Mouse (Mus musculus) midbrain, embryonic 14.5 days (tissue): ENCODE data around the gene Slc35f6. TPM values are rescaled to one million over a fixed set of nuclear protein-coding genes. Genes with fewer than 3 reads are reported as not detected.

Experiments used
- ATAC-seq: fragments of 200-750 bp; cut with Nextera tagmentation; 2 replicates; pipeline ENCODE4 v1.8.0; 2017; ENCODE audit warnings: moderate number of reproducible peaks, moderate library complexity; ENCODE audit not compliant: low FRiP score, low TSS enrichment
- DNase-seq: peaks from one replicate; pipeline ENCODE4 v3.0.0-alpha.2; 2015
- H3K27ac ChIP-seq: fragments of 300-500 bp; sonication (generic); replicated peaks from 2 replicates; pipeline ENCODE4 v1.5.1; 2014; ENCODE audit warnings: mild to moderate bottlenecking, low read depth, low read length, moderate library complexity
- H3K27me3 ChIP-seq: fragments of 300-500 bp; sonication (generic); 2 replicates; pipeline ENCODE4 v1.6.1; 2014; ENCODE audit warnings: low read length, control low read depth, mixed read lengths; ENCODE audit not compliant: control insufficient read depth, insufficient read depth
- H3K36me3 ChIP-seq: fragments of 300-500 bp; sonication (generic); 2 replicates; pipeline ENCODE4 v1.6.1; 2014; ENCODE audit warnings: low read length, control low read depth; ENCODE audit not compliant: control insufficient read depth, insufficient read depth
- H3K4me1 ChIP-seq: fragments of 300-500 bp; sonication (generic); 2 replicates; pipeline ENCODE4 v1.6.1; 2014; ENCODE audit warnings: mild to moderate bottlenecking, antibody characterized with exemption, low read length, control low read depth; ENCODE audit not compliant: control insufficient read depth, insufficient read depth
- H3K4me2 ChIP-seq: fragments of 300-500 bp; sonication (generic); 2 replicates; pipeline ENCODE4 v1.6.1; 2014; ENCODE audit warnings: mild to moderate bottlenecking, low read length, moderate library complexity
- H3K4me3 ChIP-seq: fragments of 300-500 bp; sonication (generic); replicated peaks from 2 replicates; pipeline ENCODE4 v1.5.1; 2014; ENCODE audit warnings: low read depth, low read length
- H3K9ac ChIP-seq: fragments of 300-500 bp; sonication (generic); replicated peaks from 2 replicates; pipeline ENCODE4 v1.6.1; 2014; ENCODE audit warnings: mild to moderate bottlenecking, low read length, moderate library complexity
- H3K9me3 ChIP-seq: fragments of 300-500 bp; sonication (generic); 2 replicates; pipeline ENCODE4 v1.6.1; 2016; ENCODE audit warnings: low read length, control low read depth, mixed read lengths; ENCODE audit not compliant: control insufficient read depth
- WGBS: fragments of 180-500 bp; shearing (Covaris S2); extraction: QIAGEN DNeasy Blood & Tissue Kit; methylation state at CpG from one replicate; pipeline ENCODE4 v1.1.7; 2014; 5-methylcytosine and 5-hydroxymethylcytosine counted together
- polyA plus RNA-seq: library from polyadenylated mRNA; unstranded; fragments of >200 nt; fragmentation: Nextera tagmentation; extraction: Ambion mirVana; gene quantifications from 2 replicates; pipeline ENCODE4 v1.2.1, GENCODE M21; 2014

Slc35f6 gene
- polyA plus RNA-seq, 1 experiment from 2014 or later: 33.9 TPM

DNA sequence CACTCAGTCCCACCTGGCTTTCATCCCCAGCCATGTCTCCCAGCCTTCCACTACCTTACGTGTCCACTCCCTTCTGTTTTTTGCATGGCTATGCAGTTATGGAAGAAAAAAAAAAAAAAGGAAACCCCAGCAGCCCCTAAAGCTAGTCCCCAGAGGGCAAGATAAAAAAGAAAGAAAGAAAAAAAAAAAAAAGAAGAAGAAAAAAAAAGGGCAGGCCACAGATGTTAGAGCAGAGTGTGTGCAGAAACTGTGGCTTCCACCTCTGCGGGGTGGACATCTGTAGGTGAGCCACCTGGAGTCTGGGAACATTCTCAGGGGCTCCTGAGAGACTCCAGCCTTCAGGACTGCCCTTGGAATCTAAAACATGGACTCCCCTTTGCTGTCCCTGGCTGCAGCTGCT lies 24.4 kb upstream of the Slc35f6 start:
- Histone ChIP-seq H3K9ac (no peak overlapping the region), H3K4me2 (no peak overlapping the region)
- 56% methylated on average over 2 of the region's 2 CpGs for WGBS

DNA sequence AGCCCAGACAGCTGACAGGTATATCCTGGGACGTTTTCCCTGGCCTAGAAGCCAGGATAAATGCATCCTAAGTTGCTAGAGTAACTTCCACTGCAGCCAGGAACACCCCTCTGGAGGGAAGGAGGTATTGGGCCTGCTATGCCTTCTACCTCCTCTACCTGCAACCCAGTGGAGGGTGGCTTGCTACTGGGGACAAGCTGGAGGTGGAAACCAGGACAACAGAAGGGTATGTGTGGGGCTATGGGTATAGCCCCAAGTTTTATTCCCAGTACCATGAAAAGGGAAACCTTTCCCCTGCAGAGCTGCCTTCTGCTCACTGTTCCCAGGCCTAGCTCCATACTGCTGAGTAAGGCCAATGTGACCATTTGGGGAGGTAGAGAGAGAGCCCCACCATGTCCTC lies 23.4 kb upstream of the Slc35f6 start:
- H3K4me1 ChIP-seq: peaks cover 13% of the 10 kb centered on the region
- 21% methylated on average over 1 of the region's 1 CpGs for whole genome bisulfite sequencing
- no peak overlapping the region for H3K4me3 ChIP-seq

More for the DNA sequence above, 24.4 kb upstream of the Slc35f6 start:
- DNase-seq: no peak
- peaks cover 13% of the 10 kb centered on the region for H3K4me1 ChIP-seq
- ATAC-seq: no peak
- peaks cover 34% of the 10 kb centered on the region for H3K27me3 ChIP-seq
- H3K27ac ChIP-seq: no peak overlapping the region
- H3K36me3 ChIP-seq: no peaks in the 10 kb centered on the region
- H3K9me3 ChIP-seq: no peaks in the 10 kb centered on the region
- H3K4me3 ChIP-seq: no peak overlapping the region

DNA sequence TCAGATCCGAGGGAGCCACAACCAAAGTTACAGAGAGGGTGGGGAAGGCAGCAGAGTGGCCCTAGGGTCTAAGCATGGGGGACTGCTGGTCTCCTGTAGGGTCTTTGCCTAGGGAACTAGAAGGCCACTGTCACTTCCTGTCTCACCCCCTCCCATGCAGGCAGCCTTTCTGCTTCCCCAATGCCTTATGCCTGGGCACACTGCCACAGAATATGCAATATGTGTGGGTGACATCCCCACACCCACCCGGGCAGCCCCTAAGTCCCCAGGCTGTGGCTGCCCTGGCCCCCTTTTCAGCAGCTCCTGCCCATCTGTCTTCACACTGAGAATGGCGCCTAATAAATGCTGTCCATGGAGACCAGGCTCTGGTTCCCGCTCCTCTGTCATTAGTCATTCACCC lies 22.8 kb upstream of the Slc35f6 start:
- Histone ChIP-seq H3K27me3 (peaks cover 34% of the 10 kb centered on the region), H3K9ac (no peak overlapping the region), H3K4me2 (no peak overlapping the region), H3K27ac (no peak overlapping the region), H3K9me3 (no peaks in the 10 kb centered on the region), H3K36me3 (no peaks in the 10 kb centered on the region), H3K4me1 (peaks cover 13% of the 10 kb centered on the region), H3K4me3 (no peak overlapping the region)
- WGBS: 61% methylated on average over 4 of the region's 4 CpGs
- ATAC-seq (no peak), DNase-seq (no peak)

More for the DNA sequence above, 23.4 kb upstream of the Slc35f6 start:
- H3K4me2 ChIP-seq: no peak overlapping the region
- no peak for ATAC-seq
- no peaks in the 10 kb centered on the region for H3K36me3 ChIP-seq
- H3K27me3 ChIP-seq: peaks cover 34% of the 10 kb centered on the region
- DNase-seq: no peak
- no peak overlapping the region for H3K27ac ChIP-seq
- no peak overlapping the region for H3K9ac ChIP-seq
- H3K9me3 ChIP-seq: no peaks in the 10 kb centered on the region

DNA sequence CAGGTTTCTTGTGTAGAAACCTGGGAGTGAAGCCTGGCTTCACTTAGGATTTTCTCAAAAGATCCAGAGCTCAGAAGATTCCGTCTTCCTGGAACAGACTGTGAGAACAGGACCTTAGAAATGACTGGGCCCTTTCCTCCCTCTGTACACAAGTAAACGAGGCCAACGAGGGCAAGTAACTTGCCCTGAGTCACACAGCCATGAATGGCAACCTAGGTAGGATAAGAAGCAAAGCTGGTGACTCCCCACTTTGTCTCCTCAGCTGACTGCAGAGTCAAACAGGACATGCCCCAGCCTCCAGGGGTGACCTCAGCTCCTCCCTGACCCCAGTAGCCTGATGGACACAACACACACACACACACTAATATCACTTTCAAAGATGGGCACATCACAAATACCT lies 22.4 kb upstream of the Slc35f6 start:
- WGBS: 81% methylated on average over 3 of the region's 3 CpGs
- peaks cover 13% of the 10 kb centered on the region for H3K4me1 ChIP-seq
- no peak overlapping the region for H3K9ac ChIP-seq
- DNase-seq: no peak
- H3K9me3 ChIP-seq: no peaks in the 10 kb centered on the region
- no peak overlapping the region for H3K4me3 ChIP-seq
- H3K27me3 ChIP-seq: peaks cover 34% of the 10 kb centered on the region
- no peak overlapping the region for H3K4me2 ChIP-seq
- H3K36me3 ChIP-seq: no peaks in the 10 kb centered on the region
- ATAC-seq: no peak
- H3K27ac ChIP-seq: no peak overlapping the region

DNA sequence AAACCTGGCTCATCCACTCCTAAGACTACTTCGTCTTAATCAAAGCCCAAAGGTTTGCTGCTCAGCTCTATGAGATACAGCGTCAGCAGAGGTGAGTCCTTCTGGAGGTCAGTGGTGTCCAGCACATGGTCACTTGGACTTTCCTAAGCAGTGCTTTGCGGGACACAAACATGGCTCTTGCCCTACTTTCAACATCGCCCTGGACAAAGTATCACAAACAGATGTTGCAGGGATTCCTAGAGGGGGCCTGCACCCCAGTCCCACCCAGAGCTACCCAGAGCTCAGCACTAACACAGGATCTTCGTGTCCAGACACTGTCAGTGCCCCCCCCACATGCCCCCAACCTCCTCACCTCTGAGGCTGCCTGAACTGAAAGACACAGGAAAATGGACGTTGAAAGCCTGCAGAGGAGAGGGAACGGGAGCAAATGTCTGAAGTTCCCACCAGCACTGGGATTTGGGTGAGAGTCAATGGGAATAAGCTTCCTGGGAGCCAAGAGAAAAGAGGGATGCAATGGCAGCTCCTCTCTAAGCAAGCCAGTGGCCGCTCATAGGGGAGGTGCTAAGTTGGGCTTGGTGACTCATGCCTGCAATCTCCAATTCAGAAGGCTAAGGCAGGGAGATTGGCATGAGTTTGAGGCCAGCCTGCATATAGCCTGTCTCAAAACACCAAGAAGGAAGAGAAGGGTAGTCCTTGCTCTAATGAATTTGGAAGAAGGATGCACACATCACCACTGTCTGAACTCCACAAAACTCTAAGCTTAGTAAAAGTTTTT lies 21.2 kb upstream of the Slc35f6 start:
- H3K27me3 ChIP-seq: peaks cover 23% of the 10 kb centered on the region

DNA sequence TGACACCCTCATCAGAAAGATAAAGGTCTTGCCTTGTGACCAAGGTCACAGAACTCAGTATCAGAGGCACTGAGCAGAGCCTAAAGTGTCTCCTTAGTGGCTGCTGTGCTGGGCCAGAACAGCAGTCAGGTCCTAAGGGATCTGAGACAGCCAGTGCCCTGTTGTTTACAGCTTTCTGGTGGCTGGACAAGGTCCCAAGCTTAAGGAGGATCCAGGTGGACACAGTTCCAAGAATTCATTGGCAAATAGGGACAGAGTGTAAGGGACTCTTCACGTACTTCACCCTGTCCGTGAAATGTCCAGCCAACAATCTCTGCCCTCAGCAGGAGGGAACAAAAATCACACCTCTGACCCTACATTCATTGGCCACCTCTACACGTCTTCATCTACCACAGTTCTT lies 19.2 kb upstream of the Slc35f6 start:
- no peak overlapping the region for H3K4me2 ChIP-seq
- ATAC-seq (no peak), DNase-seq (no peak)
- no peaks in the 10 kb centered on the region for H3K9me3 ChIP-seq
- no peaks in the 10 kb centered on the region for H3K36me3 ChIP-seq
- H3K9ac ChIP-seq: no peak overlapping the region
- H3K27me3 ChIP-seq: 0 out of 2 replicates have a peak, but pooled peaks cover 5% of the 10 kb centered on the region
- WGBS: 82% methylated on average over 3 of the region's 3 CpGs
- H3K27ac ChIP-seq: no peak overlapping the region
- H3K4me1 ChIP-seq: no peaks in the 10 kb centered on the region
- H3K4me3 ChIP-seq: no peak overlapping the region

More for the DNA sequence above, 21.2 kb upstream of the Slc35f6 start:
- no peaks in the 10 kb centered on the region for H3K36me3 ChIP-seq
- DNase-seq (no peak), ATAC-seq (no peak)
- no peak overlapping the region for H3K4me2 ChIP-seq
- no peaks in the 10 kb centered on the region for H3K9me3 ChIP-seq
- H3K27ac ChIP-seq: no peak overlapping the region
- no peak overlapping the region for H3K9ac ChIP-seq
- WGBS: 81% methylated on average over 8 of the region's 8 CpGs
- H3K4me3 ChIP-seq: no peak overlapping the region
- H3K4me1 ChIP-seq: peaks cover 13% of the 10 kb centered on the region

DNA sequence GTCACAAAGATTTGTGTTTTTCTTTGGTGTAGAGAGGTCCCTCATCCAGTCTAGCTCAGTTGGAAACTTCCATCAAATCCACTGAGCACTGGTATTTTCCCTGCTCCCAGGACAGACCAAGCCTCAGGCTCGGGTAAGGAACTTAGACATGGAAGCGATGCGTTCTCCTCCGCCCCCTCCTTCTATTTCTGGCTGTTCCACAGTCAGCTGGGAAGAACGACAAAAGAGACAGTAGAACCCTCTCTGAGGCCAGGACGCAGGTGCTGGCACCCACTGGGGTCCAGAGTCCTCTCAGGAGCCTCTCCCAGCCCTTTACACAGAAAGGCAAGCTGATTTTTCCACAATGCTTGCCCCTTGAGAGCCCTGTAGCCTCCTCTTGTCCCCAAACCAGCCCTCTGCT lies 17.3 kb upstream of the Slc35f6 start:
- no peaks in the 10 kb centered on the region for H3K36me3 ChIP-seq
- H3K4me3 ChIP-seq: no peak overlapping the region
- no peaks in the 10 kb centered on the region for H3K27me3 ChIP-seq
- no peak for DNase-seq
- H3K4me1 ChIP-seq: no peaks in the 10 kb centered on the region
- H3K4me2 ChIP-seq: no peak overlapping the region
- 79% methylated on average over 6 of the region's 6 CpGs for WGBS
- no peaks in the 10 kb centered on the region for H3K9me3 ChIP-seq
- no peak for ATAC-seq
- H3K27ac ChIP-seq: no peak overlapping the region
- H3K9ac ChIP-seq: no peak overlapping the region

DNA sequence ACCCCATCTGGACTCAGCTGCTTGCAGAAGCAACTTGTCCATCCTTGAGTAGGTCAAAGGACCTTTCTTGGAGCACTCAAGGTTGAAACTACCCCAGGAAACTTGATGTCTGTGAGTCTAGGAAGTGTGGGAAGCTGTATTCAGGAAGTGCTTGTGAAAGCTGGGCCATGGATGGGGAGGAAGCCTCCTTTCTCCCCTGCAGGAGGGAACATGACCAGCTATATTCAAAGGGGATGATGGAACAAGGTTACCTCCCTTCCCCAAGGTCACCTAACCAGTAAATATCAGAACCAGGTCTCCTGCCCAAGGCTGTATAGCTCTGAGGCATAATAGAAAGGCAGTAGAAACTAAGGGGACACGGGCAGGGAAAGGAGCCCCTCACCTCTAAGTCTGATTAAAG lies 15.6 kb upstream of the Slc35f6 start:
- WGBS: 76% methylated on average over 1 of the region's 1 CpGs
- no peak for DNase-seq
- Histone ChIP-seq H3K4me3 (no peak overlapping the region), H3K4me2 (no peak overlapping the region), H3K4me1 (no peaks in the 10 kb centered on the region), H3K9me3 (no peaks in the 10 kb centered on the region), H3K27me3 (no peaks in the 10 kb centered on the region), H3K36me3 (no peaks in the 10 kb centered on the region), H3K27ac (no peak overlapping the region), H3K9ac (no peak overlapping the region)
- no peak for ATAC-seq

DNA sequence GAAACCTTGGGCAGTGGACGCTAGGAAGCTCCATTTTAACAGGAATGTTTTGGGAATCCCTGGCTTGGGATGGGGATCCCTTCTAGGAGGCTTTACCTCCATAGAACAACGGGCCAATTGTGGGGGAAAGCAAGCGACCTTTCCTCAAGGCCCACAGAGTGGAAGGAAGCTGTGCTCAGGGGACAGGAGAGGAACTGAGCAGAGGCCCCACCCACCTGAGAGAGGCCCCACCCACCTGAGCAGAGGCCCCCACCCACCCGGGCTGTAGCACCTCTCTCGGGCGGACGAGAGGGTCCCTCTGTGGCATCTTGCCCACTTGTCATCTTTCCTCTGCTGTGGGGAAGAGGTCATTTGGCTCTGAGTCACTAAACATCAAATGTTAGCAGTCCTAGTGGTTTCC lies 10.7 kb upstream of the Slc35f6 start:
- ATAC-seq (no peak), DNase-seq (no peak)
- Histone ChIP-seq H3K27ac (no peak overlapping the region), H3K4me2 (no peak overlapping the region), H3K9ac (no peak overlapping the region), H3K4me1 (no peaks in the 10 kb centered on the region), H3K4me3 (no peak overlapping the region), H3K36me3 (no peaks in the 10 kb centered on the region), H3K9me3 (no peaks in the 10 kb centered on the region), H3K27me3 (no peaks in the 10 kb centered on the region)
- 66% methylated on average over 7 of the region's 7 CpGs for WGBS
